Mouse (Mus musculus) G1E (cell line): ENCODE results near the gene Sorbs1.

ENCODE experiments used
- CTCF ChIP-seq: IDR thresholded peaks from 2 replicates; pipeline ENCODE4 v1.5.1; 2012; ENCODE audit warnings: low read depth, low read length, inconsistent platforms, mixed read lengths
- POLR2AphosphoS5 ChIP-seq: IDR thresholded peaks from 2 replicates; pipeline ENCODE4 v1.6.1; 2012; ENCODE audit warnings: low read depth, low read length, inconsistent platforms; ENCODE audit not compliant: insufficient replicate concordance

DNA sequence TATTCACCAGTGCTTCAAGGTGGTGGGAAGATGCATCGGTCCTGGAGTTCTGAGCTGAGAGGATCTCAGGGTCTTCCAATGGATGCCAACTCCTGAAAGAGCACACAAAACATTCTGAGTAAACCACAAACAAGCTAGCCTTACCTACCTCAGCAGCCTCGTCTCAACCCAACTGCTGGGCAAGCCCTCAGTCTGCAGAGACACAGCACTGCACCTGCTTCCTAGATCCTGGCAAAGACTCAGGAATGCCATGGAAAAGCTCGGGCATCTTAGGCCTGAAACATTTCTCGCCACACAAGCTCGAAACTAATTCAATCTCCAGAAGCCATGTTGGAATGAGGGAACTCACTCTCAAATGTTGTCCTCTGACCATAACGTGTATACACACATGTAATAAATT lies 62.3 kb downstream of the Sorbs1 start:
- no peak for TF ChIP-seq POLR2AphosphoS5
- no peak for TF ChIP-seq CTCF
